Mouse (Mus musculus) limb, embryonic 10.5 days (tissue): ENCODE data around the gene Kif12. TPM values are rescaled to one million over a fixed set of nuclear protein-coding genes. Genes with fewer than 3 reads are reported as not detected.

ENCODE experiments used
- DNase-seq: peaks from one replicate; pipeline ENCODE4 v3.0.0-alpha.2; 2017; ENCODE audit warnings: low spot score
- H3K27ac ChIP-seq: fragments of 300-500 bp; sonication (generic); 2 replicates; pipeline ENCODE4 v1.5.1; 2016; ENCODE audit warnings: mild to moderate bottlenecking
- H3K27me3 ChIP-seq: fragments of 300-500 bp; sonication (generic); 2 replicates; pipeline ENCODE4 v1.6.1; 2016; ENCODE audit warnings: low read depth, mild to moderate bottlenecking; ENCODE audit not compliant: poor library complexity, severe bottlenecking
- H3K36me3 ChIP-seq: fragments of 300-500 bp; sonication (generic); 2 replicates; pipeline ENCODE4 v1.6.1; 2016; ENCODE audit warnings: mild to moderate bottlenecking, moderate library complexity
- H3K4me1 ChIP-seq: fragments of 300-500 bp; sonication (generic); 2 replicates; pipeline ENCODE4 v1.6.1; 2016
- H3K4me3 ChIP-seq: fragments of 300-500 bp; sonication (generic); 2 replicates; pipeline ENCODE4 v1.5.1; 2016; ENCODE audit warnings: mild to moderate bottlenecking, moderate library complexity
- H3K9me3 ChIP-seq: fragments of 300-500 bp; sonication (generic); replicated peaks from 2 replicates; pipeline ENCODE4 v1.6.1; 2016; ENCODE audit warnings: mild to moderate bottlenecking
- WGBS: fragments of 180-500 bp; shearing (Covaris S2); methylation state at CpG from one replicate; pipeline ENCODE4 v1.1.7; 2016; 5-methylcytosine and 5-hydroxymethylcytosine counted together
- polyA plus RNA-seq: library from polyadenylated mRNA; unstranded; fragments of >200 nt; fragmentation: Nextera tagmentation; extraction: Ambion mirVana; gene quantifications from 2 replicates; pipeline ENCODE4 v1.2.1, GENCODE M21; 2016

The Kif12 gene
- 0.08 and 0.29 TPM in 2 replicates for polyA plus RNA-seq

- 78% methylated on average over 4 of the region's 4 CpGs for WGBS
- H3K4me1 ChIP-seq, result no peaks in the 10 kb centered on the region
- H3K4me3 ChIP-seq, result no peak within 1 kb of the TSS
- no peak within 1 kb of the TSS for H3K27ac ChIP-seq
- peaks cover 37% of the 10 kb centered on the region for H3K27me3 ChIP-seq
- H3K36me3 ChIP-seq, result no peaks in the 10 kb centered on the region
- no peaks in the 10 kb centered on the region for H3K9me3 ChIP-seq
- no peak for DNase-seq
Observed at GRCm38 (mm10) chr4:63171969-63172685, at the start of gene Kif12. TSS of gene Kif12 (minus strand) at chr4:63172131.

DNA sequence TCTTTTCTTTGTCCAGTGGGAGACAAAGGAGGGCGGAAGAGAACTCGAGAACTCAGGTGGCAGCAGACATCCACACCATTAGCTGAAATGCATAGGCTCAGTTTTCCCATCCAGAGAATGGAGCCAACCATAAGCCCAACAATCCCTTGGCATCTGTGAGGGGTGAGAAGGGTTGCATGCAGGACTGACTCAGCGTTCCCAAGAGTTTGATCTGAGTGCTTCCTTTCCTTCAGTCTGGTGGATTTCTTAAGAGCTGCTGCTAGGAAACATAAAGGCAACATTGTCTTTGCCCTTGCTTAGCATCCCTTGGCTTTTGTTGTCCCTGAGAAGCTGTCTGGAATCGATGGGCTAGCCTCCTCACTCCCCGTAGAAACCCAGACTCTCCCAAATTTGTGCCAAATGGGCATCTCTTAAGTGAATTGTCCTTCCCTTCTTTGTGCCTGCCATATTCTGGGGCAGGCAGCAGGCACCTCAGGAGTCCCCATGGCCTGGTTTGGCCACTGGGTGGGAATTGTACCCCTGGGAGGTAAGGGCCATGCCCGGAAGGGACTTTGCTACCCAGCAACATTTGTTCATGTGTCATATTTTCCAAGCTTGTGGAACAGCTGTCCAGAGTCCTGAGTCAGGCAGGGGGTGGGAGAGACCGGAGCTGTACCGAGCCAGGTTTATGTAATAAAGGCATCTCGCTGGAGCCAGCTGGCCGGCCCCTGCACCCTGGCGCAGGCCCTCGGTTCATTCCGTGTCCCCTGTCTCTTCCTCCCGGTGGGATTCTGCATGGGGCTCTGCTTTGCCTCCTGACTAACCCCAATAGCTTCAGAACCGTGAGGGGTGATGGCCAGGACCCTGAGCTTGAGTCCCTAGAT lies 49.4 kb upstream of the Kif12 start:
- H3K27me3 ChIP-seq, result no peaks in the 10 kb centered on the region
- no peak overlapping the region for H3K4me3 ChIP-seq
- peaks cover 56% of the 10 kb centered on the region for H3K36me3 ChIP-seq
- H3K9me3 ChIP-seq, result no peaks in the 10 kb centered on the region
- peaks cover 20% of the 10 kb centered on the region for H3K4me1 ChIP-seq
- H3K27ac ChIP-seq, result no peak overlapping the region
- WGBS, result 89% methylated on average over 15 of the region's 15 CpGs
- no peak for DNase-seq

DNA sequence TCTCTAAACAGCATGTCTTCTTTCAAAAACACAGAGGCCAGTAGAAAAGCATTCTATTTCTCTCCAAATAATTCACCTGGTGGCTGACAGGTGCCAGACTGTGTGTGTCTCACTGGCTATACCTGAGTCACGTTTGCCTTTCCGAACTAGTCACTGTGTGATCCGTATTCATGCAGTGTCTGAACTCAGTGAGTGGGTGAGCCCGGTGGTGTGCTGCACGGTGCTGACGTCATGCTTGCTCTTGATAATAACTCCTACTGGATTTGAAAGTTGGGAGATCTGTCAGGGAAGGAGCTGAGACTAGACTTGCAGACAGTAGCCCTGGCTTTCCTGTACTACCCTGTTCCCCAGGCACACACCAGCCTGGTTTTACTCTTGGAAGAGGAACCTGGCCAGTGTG lies 47.7 kb upstream of the Kif12 start:
- H3K27ac ChIP-seq, result no peak overlapping the region
- DNase-seq, result no peak
- no peaks in the 10 kb centered on the region for H3K9me3 ChIP-seq
- WGBS, result 92% methylated on average over 6 of the region's 6 CpGs
- peaks cover 40% of the 10 kb centered on the region for H3K36me3 ChIP-seq
- H3K4me3 ChIP-seq, result no peak overlapping the region
- H3K4me1 ChIP-seq, result peaks cover 35% of the 10 kb centered on the region
- H3K27me3 ChIP-seq, result peaks cover 4% of the 10 kb centered on the region

- Histone ChIP-seq H3K4me3 (no peak overlapping the region), H3K9me3 (no peaks in the 10 kb centered on the region), H3K27me3 (peaks cover 10% of the 10 kb centered on the region), H3K36me3 (peaks cover 35% of the 10 kb centered on the region), H3K27ac (no peak overlapping the region), H3K4me1 (peaks cover 41% of the 10 kb centered on the region)
- WGBS, result 90% methylated on average over 3 of the region's 3 CpGs
- no peak for DNase-seq
Observed at GRCm38 (mm10) chr4:63219059-63219458, 47.1 kb upstream of the Kif12 start.

DNA sequence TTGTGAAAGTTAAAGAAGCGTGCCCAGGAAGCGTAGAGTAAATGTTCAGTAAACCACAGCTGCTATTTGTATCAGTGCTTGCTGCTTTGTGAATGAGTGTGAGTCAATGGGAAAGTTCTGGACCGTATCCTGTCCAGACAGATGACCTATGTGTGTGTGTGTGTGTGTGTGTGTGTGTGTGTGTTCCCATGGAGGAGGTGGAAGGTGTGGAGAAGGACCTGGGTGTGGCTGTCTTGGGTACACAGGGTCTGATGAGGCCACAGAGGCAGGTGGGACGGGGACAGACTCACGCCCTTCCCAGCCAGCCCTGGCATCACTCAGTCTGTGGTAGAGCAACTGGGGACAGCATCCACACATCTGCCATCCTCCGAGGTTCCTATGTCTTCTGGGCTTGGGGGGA lies 45.6 kb upstream of the Kif12 start:
- DNase-seq, result no peak
- Histone ChIP-seq H3K27me3 (peaks cover 23% of the 10 kb centered on the region), H3K27ac (peak overlapping the region; percentile 26; the same call in 1 of the 2 replicates), H3K9me3 (no peaks in the 10 kb centered on the region), H3K4me1 (peaks cover 46% of the 10 kb centered on the region), H3K4me3 (no peak overlapping the region), H3K36me3 (peaks cover 19% of the 10 kb centered on the region)
- 90% methylated on average over 6 of the region's 6 CpGs for WGBS

- Histone ChIP-seq H3K4me1 (peaks cover 46% of the 10 kb centered on the region), H3K27me3 (peaks cover 30% of the 10 kb centered on the region), H3K9me3 (no peaks in the 10 kb centered on the region), H3K36me3 (peaks cover 10% of the 10 kb centered on the region), H3K27ac (peak overlapping the region; percentile 92; the same call in 1 of the 2 replicates), H3K4me3 (peak overlapping the region; percentile 95)
- WGBS, result 34% methylated on average over 9 of the region's 9 CpGs
- DNase-seq, result peak; percentile 35
Observed at GRCm38 (mm10) chr4:63216566-63216965, 44.6 kb upstream of the Kif12 start.

GRCm38 (mm10) chr4:63215993-63216531 lies 44.1 kb upstream of the Kif12 start:
- Histone ChIP-seq H3K36me3 (peaks cover 5% of the 10 kb centered on the region), H3K27me3 (peaks cover 30% of the 10 kb centered on the region), H3K9me3 (no peaks in the 10 kb centered on the region), H3K27ac (peak overlapping the region; percentile 92), H3K4me1 (peaks cover 46% of the 10 kb centered on the region), H3K4me3 (peak overlapping the region; percentile 95)
- peak; percentile 86 for DNase-seq
- WGBS, result 1% methylated on average over 24 of the region's 24 CpGs

GRCm38 (mm10) chr4:63215185-63215992 lies 43.5 kb upstream of the Kif12 start:
- Histone ChIP-seq H3K27me3 (peaks cover 32% of the 10 kb centered on the region), H3K27ac (peak overlapping the region; percentile 92), H3K4me3 (peak overlapping the region; percentile 95), H3K36me3 (no peaks in the 10 kb centered on the region), H3K4me1 (peaks cover 46% of the 10 kb centered on the region), H3K9me3 (no peaks in the 10 kb centered on the region)
- WGBS, result under 1% methylated on average over 71 of the region's 71 CpGs
- DNase-seq, result peak; percentile 94

DNA sequence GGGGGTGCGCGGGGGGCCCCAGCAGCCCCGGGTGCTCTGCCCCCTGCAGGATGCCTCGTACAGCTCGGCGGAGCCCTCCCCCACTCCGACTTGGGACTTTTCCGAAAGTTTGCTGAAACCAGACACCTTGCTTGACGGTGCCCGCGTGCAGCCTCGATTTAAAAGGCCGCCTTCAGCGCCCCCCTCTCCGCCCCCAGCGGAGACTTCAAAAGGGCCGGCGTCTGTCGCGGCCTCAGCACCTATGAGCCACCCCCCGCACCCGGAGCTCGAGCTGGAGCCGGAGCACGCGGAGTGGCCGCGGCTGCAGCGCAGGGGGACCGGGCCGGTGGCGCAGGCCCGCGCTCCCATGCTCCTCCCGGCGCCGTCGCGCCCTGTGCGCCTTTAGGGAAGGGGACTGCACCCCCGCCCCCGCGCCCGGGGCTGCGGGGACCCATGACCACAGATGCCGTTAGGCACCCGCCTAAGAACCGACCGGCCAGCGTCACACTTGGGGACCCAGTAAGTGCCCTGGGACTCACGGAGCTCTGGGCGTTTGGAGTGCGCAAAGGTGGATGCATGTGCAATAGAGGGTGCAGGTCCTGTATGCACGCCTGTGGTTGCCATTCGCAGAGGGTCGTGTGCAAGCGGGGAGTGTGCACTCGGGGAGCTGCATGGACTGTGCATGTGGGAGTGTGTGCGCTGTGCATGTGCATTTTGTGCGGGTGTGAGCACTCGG lies 42.1 kb upstream of the Kif12 start, which contains the start of gene Col27a1:
Gene Col27a1, plus strand, starts transcription at position 98 of the 715 bp plus-strand sequence.
- Histone ChIP-seq H3K4me3 (peak within 1 kb of the TSS; percentile 95), H3K36me3 (no peaks in the 10 kb centered on the region), H3K4me1 (peaks cover 42% of the 10 kb centered on the region), H3K27ac (peak within 1 kb of the TSS; percentile 90), H3K9me3 (no peaks in the 10 kb centered on the region), H3K27me3 (peaks cover 35% of the 10 kb centered on the region)
- under 1% methylated on average over 61 of the region's 61 CpGs for WGBS
- peak; percentile 85 for DNase-seq

DNA sequence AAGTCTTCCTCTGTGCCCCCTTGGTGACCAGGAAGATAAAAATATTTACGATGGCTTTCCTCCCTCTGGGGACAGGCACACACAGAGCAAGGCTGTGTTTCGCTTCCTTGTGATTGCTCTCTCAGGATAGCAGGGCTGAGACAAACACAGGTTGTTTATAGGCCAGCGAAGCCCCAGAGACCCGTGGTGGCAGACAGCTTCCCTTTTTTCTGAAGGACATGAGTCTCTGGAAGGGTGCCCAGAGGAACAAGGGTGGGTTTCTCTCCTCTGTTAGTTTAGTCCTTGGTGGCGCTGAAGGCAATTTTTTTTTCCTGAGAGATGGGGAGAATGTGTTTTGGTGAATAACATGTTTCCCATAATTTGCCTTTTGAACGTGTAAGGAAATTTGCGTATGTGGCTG lies 33.7 kb upstream of the Kif12 start:
- Histone ChIP-seq H3K36me3 (no peaks in the 10 kb centered on the region), H3K27me3 (peaks cover 5% of the 10 kb centered on the region; the same call in 1 of the 2 replicates), H3K4me3 (no peak overlapping the region), H3K9me3 (no peaks in the 10 kb centered on the region), H3K4me1 (peaks cover 11% of the 10 kb centered on the region), H3K27ac (no peak overlapping the region)
- 73% methylated on average over 7 of the region's 7 CpGs for WGBS
- no peak for DNase-seq

DNA sequence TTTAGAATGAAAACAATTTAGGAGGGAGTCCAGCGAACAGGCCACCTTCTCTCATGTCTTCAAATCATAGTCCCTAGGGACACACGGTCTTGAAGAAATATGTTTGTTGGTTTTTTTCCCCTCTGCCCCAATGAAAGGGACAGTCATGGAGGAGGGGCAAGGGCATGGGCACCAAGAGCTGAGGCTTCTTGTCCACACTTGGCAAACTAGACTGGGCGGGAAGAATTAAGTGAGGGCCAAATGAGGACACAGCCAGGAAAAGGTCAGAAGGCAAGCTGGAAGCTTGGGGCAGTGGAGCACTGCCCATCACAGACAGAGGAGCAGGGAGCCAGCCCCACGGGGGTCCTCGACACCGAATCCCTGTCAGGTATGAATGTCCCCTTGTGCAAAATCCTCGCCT lies 31.9 kb upstream of the Kif12 start:
- no peak overlapping the region for H3K4me3 ChIP-seq
- 95% methylated on average over 7 of the region's 7 CpGs for WGBS

DNA sequence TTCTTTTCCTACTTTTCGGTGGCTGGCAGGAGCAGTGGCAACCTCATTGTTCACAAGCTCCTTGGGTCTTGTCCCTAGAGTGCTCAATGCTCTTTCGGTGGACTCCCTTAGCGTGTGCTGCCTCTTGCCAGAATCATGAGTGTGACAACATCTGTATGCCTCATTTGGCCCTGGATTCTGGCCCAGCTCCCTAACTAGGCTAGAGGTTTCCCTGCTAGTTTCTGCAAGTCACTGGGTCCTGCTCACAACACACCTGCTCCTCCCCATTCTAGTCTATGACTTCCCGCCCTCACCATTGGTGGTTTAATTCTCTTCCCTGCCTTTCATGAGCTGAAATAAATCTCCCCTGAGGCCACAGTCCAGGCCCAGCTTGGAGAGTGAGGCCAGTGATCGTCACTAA lies 27.4 kb upstream of the Kif12 start:
- no peak overlapping the region for H3K4me3 ChIP-seq

More for the DNA sequence above, 31.9 kb upstream of the Kif12 start:
- peaks cover 11% of the 10 kb centered on the region for H3K4me1 ChIP-seq
- no peaks in the 10 kb centered on the region for H3K27me3 ChIP-seq
- H3K36me3 ChIP-seq, result no peaks in the 10 kb centered on the region
- H3K9me3 ChIP-seq, result no peaks in the 10 kb centered on the region
- no peak for DNase-seq
- no peak overlapping the region for H3K27ac ChIP-seq

More for the DNA sequence above, 27.4 kb upstream of the Kif12 start:
- Histone ChIP-seq H3K27ac (no peak overlapping the region), H3K27me3 (no peaks in the 10 kb centered on the region), H3K36me3 (no peaks in the 10 kb centered on the region), H3K9me3 (no peaks in the 10 kb centered on the region), H3K4me1 (no peaks in the 10 kb centered on the region)
- no peak for DNase-seq
- WGBS, result 86% methylated on average over 5 of the region's 5 CpGs
